Mouse (Mus musculus) thymus, postnatal 14 days (tissue): ENCODE results near the gene Adamts2.

ENCODE experiments used
- DNase-seq: peaks from one replicate; pipeline ENCODE4 v3.0.0; 2021

Gene Adamts2

DNA sequence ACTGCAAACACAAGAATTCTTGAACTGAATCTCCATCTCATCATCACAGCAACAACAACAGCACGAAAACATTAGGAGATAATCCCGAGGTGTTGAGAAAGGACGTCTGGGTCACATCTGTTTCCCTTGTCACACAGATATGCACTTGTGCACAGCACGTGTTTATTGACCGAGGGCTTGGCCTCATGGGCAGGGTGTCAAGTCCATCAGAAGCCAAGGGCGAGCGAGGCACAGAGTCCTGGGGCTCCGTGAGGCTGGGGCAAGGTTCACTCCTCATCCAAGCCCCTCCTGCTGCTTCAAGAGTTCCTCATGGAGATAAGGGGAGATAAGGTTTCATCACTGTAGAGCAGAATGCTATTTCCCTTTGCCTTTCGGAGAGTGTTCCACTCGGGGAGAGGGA lies 137.6 kb downstream of the Adamts2 start:
- DNase-seq, result no peak

DNA sequence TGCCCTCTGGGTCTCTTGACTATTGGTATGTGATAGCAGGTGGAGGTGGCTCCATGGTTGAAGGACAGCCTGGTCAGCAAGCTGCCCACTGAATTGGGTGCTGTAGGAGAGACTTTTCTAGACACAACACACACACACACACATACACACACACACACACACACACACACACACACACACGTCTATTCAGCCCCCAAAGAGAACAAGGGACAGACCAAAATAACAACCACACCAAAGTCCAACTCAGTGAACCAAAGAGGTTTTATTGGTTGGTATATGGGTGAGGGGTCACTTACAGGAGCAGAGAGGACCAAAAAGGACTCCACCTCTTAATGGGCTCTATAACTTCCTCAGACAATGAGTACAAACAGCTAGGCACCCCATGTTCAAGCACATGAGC lies 140.3 kb downstream of the Adamts2 start:
- DNase-seq, result no peak

DNA sequence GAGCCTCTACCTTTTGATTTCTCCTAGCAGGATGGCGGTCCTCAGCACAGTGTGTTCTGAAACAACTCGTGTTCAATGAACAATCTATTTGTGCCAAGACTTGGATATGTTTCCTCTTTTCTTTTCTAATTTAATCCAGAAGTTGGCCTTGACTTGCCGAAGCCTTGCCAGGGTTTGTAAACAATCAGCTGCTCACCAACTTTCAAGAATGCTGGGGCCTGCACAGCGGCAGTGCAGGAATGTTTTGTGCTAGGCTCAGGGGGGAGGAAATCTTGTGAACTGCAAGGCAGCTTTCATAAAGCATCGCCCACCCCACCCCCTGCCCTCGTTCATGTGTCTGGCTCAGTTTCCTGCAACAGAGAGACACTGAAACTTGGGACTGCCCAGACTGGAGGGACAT lies 143.1 kb downstream of the Adamts2 start:
- no peak for DNase-seq

DNA sequence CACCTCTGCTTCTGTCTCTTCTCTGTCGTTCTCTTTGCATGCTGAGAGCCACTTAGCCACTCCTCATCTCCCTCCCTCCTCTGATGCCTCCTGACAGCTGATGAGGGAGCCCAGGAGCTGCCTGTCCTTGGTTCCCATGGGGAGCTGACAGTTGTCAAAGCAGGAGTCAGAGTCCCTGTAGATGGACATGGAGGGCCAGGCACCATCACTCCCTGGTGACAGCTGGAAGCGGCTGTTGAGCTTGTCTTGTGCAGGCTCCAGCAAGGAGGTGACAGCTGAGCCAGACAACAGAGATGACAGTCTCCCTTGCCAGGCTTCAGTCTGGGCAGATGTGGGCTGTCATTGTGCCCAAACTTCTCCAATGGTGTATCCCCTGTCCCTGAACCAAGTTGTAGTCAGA lies 144.6 kb downstream of the Adamts2 start:
- DNase-seq, result no peak

DNA sequence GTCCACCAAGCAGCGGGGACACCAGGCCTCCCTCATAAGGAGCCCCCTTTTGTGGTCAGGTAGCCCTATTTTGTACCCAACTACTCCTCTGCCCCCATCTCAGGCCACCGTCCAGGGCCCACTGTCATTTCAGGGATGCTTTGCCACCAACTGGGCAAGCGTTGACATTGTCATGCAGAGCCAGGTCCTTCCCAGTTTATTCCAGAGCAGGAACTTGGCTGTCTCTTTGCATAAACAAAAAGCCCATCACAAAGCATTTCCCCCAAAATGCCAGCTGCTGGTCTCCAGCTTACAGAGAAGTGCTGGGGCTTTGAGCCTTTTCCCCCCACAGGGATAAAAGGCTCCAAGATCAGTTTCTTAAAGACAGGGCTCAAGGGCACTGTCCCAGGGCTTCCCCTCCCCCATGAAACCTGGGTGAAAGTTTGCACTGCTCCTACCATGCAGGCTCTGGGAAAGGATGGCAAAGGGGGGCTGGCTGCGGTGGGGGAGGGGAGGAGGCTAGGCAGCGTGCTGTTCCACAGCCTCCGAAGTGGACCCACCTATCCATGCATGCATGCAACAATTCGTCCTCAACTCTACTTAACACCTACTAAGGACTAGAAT lies 149.2 kb downstream of the Adamts2 start:
- no peak for DNase-seq

DNA sequence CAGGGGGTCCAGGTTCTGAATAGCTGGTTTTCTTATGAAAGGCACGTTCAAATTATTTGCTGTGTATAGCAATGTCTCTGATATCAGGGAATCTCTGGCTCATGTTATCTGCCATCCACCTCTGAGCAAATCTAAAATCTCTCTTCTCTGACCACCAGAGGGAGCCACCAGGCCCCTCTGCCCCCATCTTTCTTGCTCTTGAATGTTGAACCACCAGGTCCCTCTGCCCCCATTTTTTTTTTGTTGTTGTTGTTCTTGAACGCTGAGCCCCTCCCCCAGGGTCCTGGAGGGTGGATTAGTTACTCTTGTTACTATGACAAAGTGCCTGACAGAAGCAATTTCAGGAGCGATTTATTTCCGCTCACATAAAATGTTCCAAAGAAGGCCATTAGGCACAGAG lies 155.9 kb downstream of the Adamts2 start:
- peak; percentile 8 for DNase-seq

DNA sequence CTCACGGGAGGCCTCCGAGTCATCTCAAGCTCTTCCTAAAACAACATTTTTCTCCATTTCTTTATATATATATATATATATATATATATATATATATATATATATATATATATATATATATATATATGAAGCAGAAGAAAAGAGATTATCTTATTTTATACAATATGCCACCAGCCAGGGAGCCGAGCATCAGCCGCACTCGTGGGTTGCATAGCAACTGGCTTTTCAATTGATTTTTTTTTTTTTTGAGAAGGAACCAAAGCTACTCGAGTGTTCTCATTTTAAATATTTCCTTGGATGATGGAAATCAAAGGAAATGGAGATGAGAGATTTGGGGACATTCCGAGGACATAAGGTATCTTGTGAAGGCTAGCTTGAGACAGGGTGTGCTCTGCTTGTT lies 164.6 kb downstream of the Adamts2 start:
- no peak for DNase-seq

DNA sequence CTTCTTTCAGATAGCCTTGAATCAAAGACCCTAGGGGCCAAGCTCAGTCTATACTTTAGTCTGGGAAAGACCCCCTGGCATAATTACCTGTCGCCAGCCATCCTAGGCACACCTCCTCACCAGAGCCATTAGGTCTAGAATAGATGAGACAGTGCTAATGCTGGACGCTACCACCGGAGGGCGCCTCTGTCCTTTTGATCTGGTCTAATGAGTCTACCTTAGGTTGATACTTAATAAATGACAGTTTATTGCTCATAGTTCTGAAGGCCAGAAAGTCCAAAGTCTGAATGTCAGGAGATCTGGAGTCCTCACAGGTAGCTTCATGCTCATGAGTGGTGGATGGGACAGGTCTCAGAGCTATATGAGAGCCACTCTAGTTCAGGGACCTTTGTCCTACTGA lies 165.2 kb downstream of the Adamts2 start:
- DNase-seq, result peak; percentile 56

DNA sequence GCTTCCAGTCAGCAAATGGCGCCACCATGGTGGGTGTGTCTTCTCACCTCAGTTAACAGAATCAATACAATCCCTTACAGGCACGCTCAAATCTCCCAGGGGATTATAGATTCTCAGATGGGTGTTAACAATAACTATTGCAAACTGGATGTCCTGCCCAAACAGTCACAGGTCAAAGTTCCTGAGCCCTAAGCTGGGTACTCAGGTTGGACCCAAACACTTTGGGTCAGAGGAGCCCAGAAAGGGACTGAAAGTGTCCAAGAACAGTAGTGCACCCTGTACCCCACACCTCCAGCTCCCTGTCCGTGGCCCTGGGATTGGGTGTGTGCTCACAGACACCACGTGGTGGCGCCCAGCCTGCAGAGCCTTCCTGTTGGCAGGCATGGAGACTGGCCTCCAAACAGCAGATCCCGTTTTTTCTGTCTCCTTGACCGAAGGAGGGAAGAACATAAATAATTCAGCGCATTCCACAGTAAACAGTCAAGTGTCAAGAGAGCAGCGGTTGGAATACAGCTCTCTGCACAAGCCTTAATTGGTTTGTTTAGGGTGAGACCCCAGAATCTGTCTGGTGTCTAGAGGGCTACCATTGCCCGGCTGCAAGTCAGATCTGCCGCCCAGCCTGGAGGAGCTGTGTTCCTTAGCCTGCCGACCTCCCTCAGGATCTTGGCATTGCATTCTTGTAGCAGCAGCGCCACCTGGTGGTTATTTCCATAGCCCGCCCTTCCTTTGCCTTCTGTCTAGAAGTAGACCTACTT lies 167.3 kb downstream of the Adamts2 start:
- DNase-seq, result peak; percentile 79

DNA sequence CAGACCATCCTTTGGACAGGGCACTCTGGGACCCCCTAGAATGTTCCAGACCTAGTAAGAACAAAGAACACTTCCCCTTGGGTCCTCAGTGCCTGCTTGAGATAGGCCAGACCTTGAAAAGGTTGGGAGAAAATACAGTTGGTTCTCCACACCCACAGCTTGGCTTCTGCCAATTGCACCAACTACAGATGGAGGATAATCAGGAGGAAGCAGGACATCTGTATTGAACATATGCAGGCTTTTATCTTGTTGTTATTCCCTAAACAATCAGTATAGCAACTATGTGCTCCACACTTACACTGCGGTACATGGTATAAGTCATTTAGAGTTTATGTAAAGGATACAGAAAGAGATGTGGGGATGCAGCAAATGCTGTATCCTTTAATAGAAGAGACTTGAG lies 169.1 kb downstream of the Adamts2 start:
- DNase-seq, result no peak

DNA sequence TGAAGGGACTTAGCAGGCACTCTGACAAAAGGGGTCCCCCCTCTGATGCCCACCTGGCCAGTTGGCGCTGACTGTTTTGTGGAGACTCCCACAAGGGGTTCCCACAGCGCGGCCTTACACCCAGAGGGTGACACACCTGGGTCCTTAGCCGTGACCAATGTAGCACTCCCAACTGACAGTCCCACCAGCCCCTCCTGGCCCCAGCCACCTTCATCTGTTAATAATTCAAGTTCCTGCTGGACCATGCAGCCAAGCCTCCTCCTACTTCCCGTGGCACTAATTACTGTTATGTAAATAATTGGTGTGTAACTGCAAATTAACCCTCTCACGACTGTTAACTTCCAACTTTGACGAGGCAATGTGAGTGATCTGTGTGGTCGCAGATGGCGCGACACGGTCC lies 195.8 kb downstream of the Adamts2 start:
- DNase-seq, result no peak

DNA sequence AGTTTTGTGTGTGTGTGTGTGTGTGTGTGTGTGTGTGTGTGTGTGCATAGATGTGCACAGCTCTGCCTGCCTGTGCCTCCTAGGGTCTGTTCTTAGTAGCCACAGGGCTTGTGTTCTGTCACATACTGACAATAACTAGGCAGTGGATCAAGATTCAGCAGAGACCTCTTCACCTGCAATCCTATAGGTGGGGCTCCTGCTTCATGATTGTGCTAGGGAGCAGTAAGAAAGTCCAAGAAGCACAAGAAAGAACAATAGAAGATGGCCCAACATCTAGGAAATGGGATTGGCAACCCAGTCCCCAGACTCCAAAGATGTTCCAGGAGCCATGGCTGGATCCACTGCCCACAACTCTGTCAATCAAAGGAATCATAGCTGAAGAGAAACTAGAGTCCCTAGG lies 197.0 kb downstream of the Adamts2 start:
- peak; percentile 14 for DNase-seq

DNA sequence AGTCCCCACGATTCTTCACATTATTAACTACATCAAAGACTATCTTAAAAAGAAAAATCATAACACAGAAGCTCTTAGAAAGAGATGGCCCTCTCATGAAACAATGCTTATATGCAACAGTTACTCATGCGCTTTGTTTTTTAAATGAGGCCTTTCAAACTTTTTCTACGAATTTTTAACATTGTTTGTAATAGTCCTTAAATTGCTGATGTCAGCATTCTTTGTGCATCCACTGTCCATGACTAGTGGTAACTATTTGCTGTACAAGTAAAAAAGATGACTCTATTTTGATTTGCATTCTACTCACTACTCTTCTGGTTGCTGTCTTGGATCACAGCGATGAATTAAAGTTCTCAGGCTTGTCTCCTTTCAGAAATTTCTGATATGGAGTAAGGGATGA lies 212.3 kb downstream of the Adamts2 start:
- no peak for DNase-seq

DNA sequence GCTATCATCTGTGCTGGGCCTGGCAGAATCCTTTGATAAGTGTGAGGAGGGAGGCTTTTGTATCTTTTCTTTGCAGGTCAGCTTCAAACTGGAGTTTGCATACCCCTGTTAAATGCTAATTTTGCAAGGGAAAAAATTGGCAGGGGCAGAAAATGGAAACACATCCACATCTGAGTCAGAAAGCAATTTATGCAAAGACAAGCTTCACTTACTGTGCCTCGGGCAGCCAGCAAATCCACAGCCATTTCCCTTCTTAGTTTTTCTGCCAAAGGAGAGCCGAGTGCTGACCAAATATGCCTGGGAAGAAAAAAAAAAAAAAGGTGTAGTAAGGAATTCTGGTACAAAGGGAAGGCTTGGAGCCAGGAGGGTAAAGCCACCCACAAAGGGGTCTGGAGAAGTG lies 224.3 kb downstream of the Adamts2 start:
- no peak for DNase-seq

DNA sequence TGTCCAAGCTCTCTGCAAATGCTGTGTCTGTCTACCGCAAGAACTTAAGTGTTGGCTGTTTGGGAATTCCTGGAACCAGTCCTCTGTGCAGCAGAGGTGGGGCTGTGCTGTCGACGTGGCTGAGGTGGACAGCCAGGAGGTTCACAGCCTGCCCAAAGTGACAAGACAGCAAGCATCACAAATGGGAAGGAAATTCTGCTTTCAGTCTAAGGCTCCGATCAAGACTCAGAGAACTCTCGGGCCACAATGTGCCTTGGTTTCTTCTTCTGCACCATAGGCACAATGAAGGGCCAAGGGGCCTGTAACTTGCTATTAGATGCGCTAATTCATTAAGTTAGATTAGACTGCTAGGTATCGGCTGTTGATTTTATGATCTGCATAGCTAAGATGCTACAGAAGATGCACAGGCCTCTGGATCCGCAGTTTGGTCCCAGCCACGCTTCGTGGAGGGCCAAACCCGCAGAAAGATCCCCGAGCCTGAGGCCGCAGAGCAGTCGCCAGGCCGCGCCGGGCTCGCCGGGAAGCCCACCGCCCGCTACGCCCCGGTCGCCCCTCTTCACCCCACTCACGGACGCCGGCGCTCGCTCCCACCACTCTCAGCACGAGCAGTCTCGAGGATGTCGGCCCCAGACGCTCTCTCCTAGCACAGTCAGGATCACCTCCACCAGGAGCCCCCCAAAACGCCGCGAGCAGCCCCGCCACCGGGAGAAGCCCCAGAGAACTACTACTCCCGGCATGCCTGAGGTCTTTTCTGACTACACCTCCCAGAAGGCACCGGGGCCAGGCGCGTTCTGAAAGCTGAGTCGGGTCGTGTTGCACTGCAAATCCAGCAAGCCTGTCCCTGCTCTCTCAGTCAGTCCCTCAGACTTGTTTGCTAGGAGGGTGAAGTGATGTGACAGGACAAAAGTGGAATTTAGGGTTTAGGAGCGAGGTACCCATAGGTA lies 225.4 kb downstream of the Adamts2 start, which contains the start of gene Zfp354c:
TSS of gene Zfp354c (minus strand) at position 715 of the 944 bp plus-strand sequence.
- DNase-seq, result peak; percentile 91

DNA sequence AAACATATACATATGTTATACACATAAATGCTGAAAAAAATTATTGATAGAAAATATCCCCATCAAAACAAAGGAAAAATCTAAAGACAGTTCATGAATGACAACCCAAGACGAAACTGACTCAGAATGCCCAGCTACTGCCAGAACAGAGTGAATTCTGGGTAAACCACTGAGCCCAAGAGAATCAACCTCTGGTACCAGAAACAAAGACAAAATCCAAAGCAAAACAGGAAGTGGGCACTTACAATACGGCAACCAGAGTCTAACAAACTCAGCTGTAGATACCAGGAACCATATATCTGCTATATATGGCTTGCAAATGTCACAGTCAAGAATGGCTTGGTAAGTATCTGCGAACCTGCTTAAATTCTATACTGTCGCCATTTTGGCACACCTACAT lies 233.8 kb downstream of the Adamts2 start:
- peak; percentile 49 for DNase-seq

DNA sequence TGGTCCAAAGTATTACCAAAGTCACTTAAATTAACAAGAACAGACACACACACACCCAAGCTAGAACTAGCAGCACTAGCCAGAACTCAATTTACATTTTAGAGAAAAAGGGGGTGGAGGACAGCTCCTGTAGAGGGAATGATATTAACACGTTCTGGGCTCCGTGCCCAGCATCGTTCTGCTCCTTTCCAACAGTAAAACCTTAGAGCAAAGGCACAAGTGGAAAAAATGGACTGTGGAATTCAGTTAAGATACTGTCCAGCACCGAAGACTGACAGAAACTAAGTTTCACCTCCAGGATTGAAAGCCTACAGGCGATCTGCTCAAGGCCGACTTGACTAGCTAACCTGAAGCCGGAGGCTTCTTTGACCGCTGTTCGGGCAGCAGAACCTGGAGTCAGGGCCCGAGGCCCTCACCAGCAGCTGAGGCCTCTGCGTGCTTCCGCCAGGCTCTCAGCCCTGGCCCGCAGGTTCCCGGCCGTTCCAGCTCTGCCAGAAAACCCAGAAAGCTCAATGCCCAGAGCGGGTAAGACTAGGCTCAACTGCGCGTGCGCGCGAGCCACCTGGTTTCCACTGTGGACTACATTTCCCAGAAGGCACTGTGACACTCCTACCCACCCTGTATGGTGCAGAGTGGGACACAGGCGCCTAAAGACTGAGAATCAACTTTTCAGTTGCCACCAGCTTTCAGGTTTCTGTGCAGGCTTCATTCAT lies 239.3 kb downstream of the Adamts2 start, which contains the start of gene Zfp879:
TSS of gene Zfp879 (minus strand) at position 530 of the 713 bp plus-strand sequence.
- DNase-seq, result peak; percentile 93

DNA sequence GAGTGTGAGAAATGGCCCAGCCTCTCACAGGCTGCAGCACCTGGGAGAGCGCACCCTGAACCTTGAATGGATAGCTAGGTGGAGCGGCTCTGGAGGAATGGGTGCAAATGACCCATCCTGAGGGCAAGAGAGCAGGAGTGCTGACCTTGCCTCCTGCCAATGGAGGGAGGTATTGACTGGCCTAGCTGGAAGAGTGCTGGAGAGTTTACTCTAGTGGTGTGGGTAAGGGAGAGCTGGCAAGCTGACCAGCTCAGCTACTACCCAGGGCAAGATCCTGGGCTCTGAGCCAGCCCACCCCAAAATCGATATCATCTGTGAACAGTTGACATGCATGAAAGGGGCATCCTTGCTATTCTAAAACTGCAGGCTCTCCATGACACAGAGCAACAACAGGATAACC lies 244.1 kb downstream of the Adamts2 start:
- no peak for DNase-seq

DNA sequence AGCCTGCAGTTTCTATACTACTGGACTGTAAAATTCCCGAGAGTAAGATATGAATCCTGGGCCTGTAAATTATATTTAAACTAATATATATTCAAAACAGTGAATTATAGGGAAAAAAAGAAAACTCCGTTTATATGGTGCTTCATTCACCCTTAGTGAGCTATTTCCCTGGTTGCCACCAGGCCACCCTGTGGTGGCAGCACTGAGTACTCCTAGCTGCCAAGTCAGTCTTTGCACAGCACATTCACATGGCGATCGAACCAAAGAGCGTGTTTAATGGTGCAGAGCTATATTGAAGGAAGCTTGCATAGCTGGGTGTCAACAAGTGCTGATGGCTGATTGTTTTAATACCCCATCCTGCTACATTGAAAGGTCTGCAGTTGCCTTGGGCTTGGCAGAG lies 245.2 kb downstream of the Adamts2 start:
- peak; percentile 47 for DNase-seq

DNA sequence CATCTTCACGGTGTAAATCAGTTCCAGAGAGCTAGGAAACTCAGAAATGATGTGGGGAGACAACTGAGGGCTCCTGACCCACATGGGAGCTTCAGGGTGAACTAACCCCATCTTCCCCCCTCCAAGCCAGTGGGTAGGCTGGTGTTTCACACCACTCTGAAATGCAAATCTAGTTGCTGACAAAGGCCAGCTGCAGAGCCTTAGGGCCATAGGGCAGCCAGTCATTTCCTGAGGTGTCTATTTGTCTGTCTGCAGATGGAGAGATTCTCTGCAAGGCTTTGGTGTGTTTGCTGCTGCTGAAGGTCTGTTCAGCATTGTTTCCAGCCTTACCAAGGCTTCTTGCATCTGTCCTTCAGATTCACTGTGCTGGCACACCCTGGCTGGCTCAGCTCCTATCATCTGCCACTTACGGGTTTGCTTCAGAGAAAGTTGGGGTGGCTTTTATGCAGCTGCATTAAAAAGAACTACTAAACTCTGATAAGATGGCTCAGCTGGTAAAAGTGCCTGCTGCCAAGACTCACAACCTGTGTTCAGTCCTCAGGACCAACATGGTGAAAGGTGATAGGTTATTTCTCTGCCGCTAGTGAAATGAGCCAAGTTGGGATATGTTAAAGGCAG lies 246.7 kb downstream of the Adamts2 start:
- DNase-seq, result peak; percentile 36

DNA sequence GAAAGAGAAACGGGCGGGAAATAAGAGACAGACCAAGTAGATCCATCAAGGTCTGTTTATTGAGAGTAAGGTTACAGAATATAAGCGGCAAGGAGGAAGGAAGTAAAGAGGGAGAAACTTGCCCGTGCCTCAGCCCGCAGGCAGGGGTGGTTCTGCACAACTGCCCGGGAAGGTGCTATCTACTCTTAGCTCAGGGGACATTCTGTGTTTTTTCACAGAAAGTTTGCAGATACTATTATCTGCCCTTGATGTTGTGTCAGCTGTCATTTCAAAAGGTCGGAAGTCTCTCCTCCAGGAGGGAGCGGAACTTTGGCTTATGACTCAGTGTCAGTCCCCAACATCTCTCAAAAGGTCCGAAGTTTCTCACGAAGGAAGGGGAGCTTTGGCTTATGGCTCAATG lies 247.4 kb downstream of the Adamts2 start:
- DNase-seq, result peak; percentile 36

DNA sequence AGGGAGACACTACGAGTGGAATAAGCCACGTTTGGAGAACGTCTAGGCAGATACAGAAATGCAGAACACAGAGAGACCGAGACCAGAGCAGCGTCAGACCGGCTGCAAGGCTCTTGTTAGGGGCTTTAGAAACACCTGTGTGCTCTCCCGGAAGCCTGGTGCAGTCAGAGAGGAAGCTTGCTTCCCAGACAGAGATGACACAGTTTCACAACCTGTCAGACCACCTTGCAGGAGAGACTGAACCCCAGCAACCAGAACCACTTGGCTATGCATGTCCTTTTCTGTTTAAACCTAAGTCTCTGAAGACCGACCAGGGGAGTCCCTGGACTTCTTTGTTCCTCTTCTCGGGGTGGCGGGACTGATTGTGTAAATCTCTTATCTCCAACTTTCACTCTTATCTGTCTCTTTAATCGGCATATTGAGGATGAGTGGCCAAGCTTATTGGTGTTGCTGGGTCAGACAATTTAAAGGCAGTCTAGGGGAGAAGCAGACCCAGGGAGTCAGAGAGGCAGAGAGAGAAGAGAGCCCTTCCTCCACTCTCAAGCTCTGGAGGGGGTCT lies 248.4 kb downstream of the Adamts2 start, which contains the start of gene Grm6:
TSS of gene Grm6 (plus strand) at position 509 of the 559 bp plus-strand sequence.
- DNase-seq, result peak; percentile 70
